In the genomic region with DNA sequence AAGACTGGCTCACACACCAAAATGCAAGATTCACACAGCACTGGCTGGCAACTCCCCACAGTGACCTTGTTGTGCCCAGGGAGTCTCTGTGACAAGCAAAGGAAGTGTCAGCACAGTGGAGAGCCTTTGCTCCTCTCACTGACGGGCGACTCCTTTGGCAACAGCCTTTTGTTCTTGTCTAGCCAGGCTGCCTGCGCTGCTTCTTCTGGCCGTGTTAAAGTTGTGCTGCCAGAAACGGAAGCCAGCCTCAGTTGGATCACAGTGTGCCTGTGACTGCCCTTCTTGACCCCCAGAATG, we compare ENCODE assay signal across 11 mouse cellular contexts.
DNase-seq lines count a peak whose midpoint lies in the region; ATAC-seq lines count a peak whose summit lies in the region.
"Had no signal": no experiment of that assay in that cellular context is flagged by ENCODE, and none has a peak within 500 bp of the region (broad histone marks: within the 10 kb centered on the region; RNA-seq: fewer than 3 reads in every experiment).

No protein-coding gene starts in this region.

- H3K27me3 ChIP-seq in midbrain, embryonic 11.5 days (ENCODE audit: control insufficient read depth, insufficient read depth, low read length) = no peaks in the 10 kb centered on the region
- H3K27me3 ChIP-seq: stomach, embryonic 15.5 days had no signal

- no peaks in the 10 kb centered on the region for H3K36me3 ChIP-seq in midbrain, embryonic 11.5 days (ENCODE audit: control insufficient read depth, insufficient read depth, low read length)
- H3K36me3 ChIP-seq: stomach, embryonic 15.5 days had no signal

- no peaks in the 10 kb centered on the region for H3K9me3 ChIP-seq in midbrain, embryonic 11.5 days (ENCODE audit: control insufficient read depth, low read length)
- H3K9me3 ChIP-seq: G1E; stomach, embryonic 15.5 days had no signal

- peak overlapping the region; percentile 4; the same call in 1 of the 2 replicates for H3K9ac ChIP-seq in midbrain, embryonic 11.5 days (ENCODE audit: low read length)
- H3K9ac ChIP-seq: stomach, embryonic 15.5 days had no signal

- no peak overlapping the region for H3K4me3 ChIP-seq in midbrain, embryonic 11.5 days (ENCODE audit: low read depth, low read length)
- H3K4me3 ChIP-seq: stomach, embryonic 15.5 days had no signal

- H3K4me2 ChIP-seq in midbrain, embryonic 11.5 days = no peak overlapping the region
- H3K4me2 ChIP-seq: stomach, embryonic 15.5 days had no signal

- WGBS in midbrain, embryonic 11.5 days = 16% methylated on average over 5 of the region's 5 CpGs

- peak; percentile 54; the same call in 1 of the 2 replicates for ATAC-seq in midbrain, embryonic 11.5 days (ENCODE audit: low FRiP score)

- H3K4me1 ChIP-seq in midbrain, embryonic 11.5 days (ENCODE audit: control insufficient read depth, insufficient read depth, low read length) = peaks cover 12% of the 10 kb centered on the region

- DNase-seq in adrenal gland, adult 2 months = peak; percentile 10
- no peak for DNase-seq in adrenal gland, adult 8-10 months
- peak; percentile 53 to 72 for DNase-seq in right cerebral cortex, postnatal 10 days (ENCODE audit: low spot score in 2 of 2)
- no peak for DNase-seq in right cerebral cortex, postnatal 36 days (ENCODE audit: low spot score in 2 of 2)
- DNase-seq in midbrain, embryonic 11.5 days (ENCODE audit: low spot score, missing footprints) = no peak
- peak; percentile 51 for DNase-seq in testis, postnatal 10 days (ENCODE audit: low spot score)
- DNase-seq in frontal cortex, postnatal 14 days (ENCODE audit: low spot score in 2 of 2) = no peak
- DNase-seq in heart, postnatal 10 days = no peak
- DNase-seq: lung, postnatal 36 days had no signal

- peak overlapping the region; percentile 37 for H3K27ac ChIP-seq in midbrain, embryonic 11.5 days (ENCODE audit: low read depth, low read length)
- H3K27ac ChIP-seq: stomach, embryonic 15.5 days had no signal

- intact Hi-C loops in heart, postnatal 10 days (cut with DNase I) = no loop called here

Comparison
In these comparisons a context has a peak if more than half of its experiments do, and no peak if none do; other contexts are left out.
1. DNase-seq: peak in adrenal gland, adult 2 months (single experiment), right cerebral cortex, postnatal 10 days (2 of 2) and testis, postnatal 10 days (single experiment); none in adrenal gland, adult 8-10 months (single experiment), right cerebral cortex, postnatal 36 days (0 of 2), midbrain, embryonic 11.5 days (single experiment), frontal cortex, postnatal 14 days (0 of 2) and heart, postnatal 10 days (0 of 2).